Mouse (Mus musculus) heart, embryonic 13.5 days (tissue): ENCODE results near the gene E130218I03Rik. TPM values are rescaled to one million over a fixed set of nuclear protein-coding genes. Genes with fewer than 3 reads are reported as not detected.

Source experiments
- ATAC-seq: fragments of 200-750 bp; cut with Nextera tagmentation; 2 replicates; pipeline ENCODE4 v1.8.0; 2017; ENCODE audit warnings: moderate TSS enrichment; ENCODE audit not compliant: insufficient number of reproducible peaks, low FRiP score, low TSS enrichment; ENCODE audit errors: extremely low read depth
- H3K27ac ChIP-seq: fragments of 300-500 bp; sonication (generic); replicated peaks from 2 replicates; pipeline ENCODE4 v1.5.1; 2015; ENCODE audit warnings: moderate library complexity, mild to moderate bottlenecking, inconsistent platforms
- H3K27me3 ChIP-seq: fragments of 300-500 bp; sonication (generic); replicated peaks from 2 replicates; pipeline ENCODE4 v1.6.1; 2015; ENCODE audit warnings: mild to moderate bottlenecking, inconsistent platforms
- H3K36me3 ChIP-seq: fragments of 300-500 bp; sonication (generic); 2 replicates; pipeline ENCODE4 v1.6.1; 2015; ENCODE audit warnings: mild to moderate bottlenecking, inconsistent platforms
- H3K4me1 ChIP-seq: fragments of 300-500 bp; sonication (generic); 2 replicates; pipeline ENCODE4 v1.6.1; 2015; ENCODE audit warnings: inconsistent platforms
- H3K4me2 ChIP-seq: fragments of 300-500 bp; sonication (generic); 2 replicates; pipeline ENCODE4 v1.6.1; 2015; ENCODE audit warnings: inconsistent platforms, mild to moderate bottlenecking, moderate library complexity
- H3K4me3 ChIP-seq: fragments of 300-500 bp; sonication (generic); 2 replicates; pipeline ENCODE4 v1.5.1; 2015; ENCODE audit warnings: moderate library complexity, mild to moderate bottlenecking, inconsistent platforms
- H3K9ac ChIP-seq: fragments of 300-500 bp; sonication (generic); 2 replicates; pipeline ENCODE4 v1.6.1; 2015; ENCODE audit warnings: inconsistent platforms, mild to moderate bottlenecking, moderate library complexity
- H3K9me3 ChIP-seq: fragments of 300-500 bp; sonication (generic); 2 replicates; pipeline ENCODE4 v1.6.1; 2016; ENCODE audit warnings: inconsistent platforms
- WGBS: fragments of 180-500 bp; shearing (Covaris S2); methylation state at CpG from one replicate; pipeline ENCODE4 v1.1.7; 2015; ENCODE audit warnings: mixed read lengths; 5-methylcytosine and 5-hydroxymethylcytosine counted together
- polyA plus RNA-seq: library from polyadenylated mRNA; unstranded; fragments of >200 nt; fragmentation: Nextera tagmentation; extraction: Ambion mirVana; gene quantifications from 2 replicates; pipeline ENCODE4 v1.2.1, GENCODE M21; 2015

E130218I03Rik gene
- polyA plus RNA-seq, 1 experiment from 2014 or later, result 0.21 TPM

GRCm38 (mm10) chr4:134238279-134238651, 5.2 kb upstream of the E130218I03Rik start, which contains the start of gene Cnksr1:
Gene Cnksr1 (minus strand): TSS chr4:134238399.
- under 1% methylated on average over 18 of the region's 18 CpGs for WGBS
- no peak for ATAC-seq
- Histone ChIP-seq H3K4me3 (peak within 1 kb of the TSS; percentile 52), H3K4me1 (peaks cover 16% of the 10 kb centered on the region), H3K36me3 (no peaks in the 10 kb centered on the region), H3K9me3 (no peaks in the 10 kb centered on the region), H3K4me2 (peak within 1 kb of the TSS; percentile 83), H3K9ac (peak within 1 kb of the TSS; percentile 72), H3K27ac (no peak within 1 kb of the TSS), H3K27me3 (peaks cover 41% of the 10 kb centered on the region)

GRCm38 (mm10) chr4:134238686-134239085, 4.8 kb upstream of the E130218I03Rik start:
- no peaks in the 10 kb centered on the region for H3K36me3 ChIP-seq
- H3K4me3 ChIP-seq, result peak overlapping the region; percentile 52
- H3K27ac ChIP-seq, result no peak overlapping the region
- 11% methylated on average over 10 of the region's 10 CpGs for WGBS
- peaks cover 16% of the 10 kb centered on the region for H3K4me1 ChIP-seq
- ATAC-seq, result no peak
- no peaks in the 10 kb centered on the region for H3K9me3 ChIP-seq
- peak overlapping the region; percentile 72 for H3K9ac ChIP-seq
- H3K4me2 ChIP-seq, result peak overlapping the region; percentile 83
- peaks cover 37% of the 10 kb centered on the region for H3K27me3 ChIP-seq

GRCm38 (mm10) chr4:134245148-134245843, 1.8 kb downstream of the E130218I03Rik start, which contains the start of gene Zfp593:
Gene Zfp593 (minus strand): TSS chr4:134245592.
- no peak within 1 kb of the TSS for H3K27ac ChIP-seq
- under 1% methylated on average over 60 of the region's 60 CpGs for WGBS
- peak; percentile 80 for ATAC-seq
- H3K27me3 ChIP-seq, result peaks cover 44% of the 10 kb centered on the region
- peak within 1 kb of the TSS; percentile 88 for H3K9ac ChIP-seq
- peak within 1 kb of the TSS; percentile 98 for H3K4me2 ChIP-seq
- H3K4me1 ChIP-seq, result peaks cover 27% of the 10 kb centered on the region
- H3K36me3 ChIP-seq, result no peaks in the 10 kb centered on the region
- peak within 1 kb of the TSS; percentile 79 for H3K4me3 ChIP-seq
- H3K9me3 ChIP-seq, result no peaks in the 10 kb centered on the region

GRCm38 (mm10) chr4:134246256-134246655, 2.8 kb downstream of the E130218I03Rik start:
- no peak overlapping the region for H3K27ac ChIP-seq
- H3K9ac ChIP-seq, result no peak overlapping the region
- ATAC-seq, result no peak
- 53% methylated on average over 4 of the region's 4 CpGs for WGBS
- H3K9me3 ChIP-seq, result no peaks in the 10 kb centered on the region
- peaks cover 37% of the 10 kb centered on the region for H3K4me1 ChIP-seq
- H3K36me3 ChIP-seq, result no peaks in the 10 kb centered on the region
- H3K4me2 ChIP-seq, result no peak overlapping the region
- peaks cover 53% of the 10 kb centered on the region for H3K27me3 ChIP-seq
- H3K4me3 ChIP-seq, result no peak overlapping the region

- H3K4me2 ChIP-seq, result peak within 1 kb of the TSS; percentile 98
- peak within 1 kb of the TSS; percentile 88 for H3K9ac ChIP-seq
- no peak within 1 kb of the TSS for H3K27ac ChIP-seq
- no peak for ATAC-seq
- H3K36me3 ChIP-seq, result no peaks in the 10 kb centered on the region
- peak within 1 kb of the TSS; percentile 79 for H3K4me3 ChIP-seq
- peaks cover 42% of the 10 kb centered on the region for H3K4me1 ChIP-seq
- H3K9me3 ChIP-seq, result no peaks in the 10 kb centered on the region
- H3K27me3 ChIP-seq, result peaks cover 59% of the 10 kb centered on the region
- WGBS, result 62% methylated on average over 7 of the region's 7 CpGs
Observed at GRCm38 (mm10) chr4:134246719-134247258, 3.3 kb downstream of the E130218I03Rik start, which contains the start of gene Gm30191. Gene Gm30191 (plus strand): TSS chr4:134246935.

GRCm38 (mm10) chr4:134249651-134250050, 6.2 kb downstream of the E130218I03Rik start:
- peak overlapping the region; percentile 60 for H3K4me3 ChIP-seq
- H3K4me1 ChIP-seq, result peaks cover 62% of the 10 kb centered on the region
- H3K4me2 ChIP-seq, result peak overlapping the region; percentile 96
- no peak overlapping the region for H3K27ac ChIP-seq
- H3K36me3 ChIP-seq, result no peaks in the 10 kb centered on the region
- H3K9me3 ChIP-seq, result no peaks in the 10 kb centered on the region
- no peak for ATAC-seq
- peak overlapping the region; percentile 76 for H3K9ac ChIP-seq
- peaks cover 85% of the 10 kb centered on the region for H3K27me3 ChIP-seq
- under 1% methylated on average over 30 of the region's 30 CpGs for WGBS

- no peaks in the 10 kb centered on the region for H3K36me3 ChIP-seq
- H3K4me3 ChIP-seq, result peak overlapping the region; percentile 60
- peak overlapping the region; percentile 77 for H3K9ac ChIP-seq
- H3K27ac ChIP-seq, result no peak overlapping the region
- no peaks in the 10 kb centered on the region for H3K9me3 ChIP-seq
- peak overlapping the region; percentile 96 for H3K4me2 ChIP-seq
- peaks cover 91% of the 10 kb centered on the region for H3K27me3 ChIP-seq
- WGBS, result 12% methylated on average over 27 of the region's 27 CpGs
- ATAC-seq, result no peak
- peaks cover 65% of the 10 kb centered on the region for H3K4me1 ChIP-seq
Observed at GRCm38 (mm10) chr4:134250116-134250929, 6.9 kb downstream of the E130218I03Rik start.

GRCm38 (mm10) chr4:134250930-134251240, 7.4 kb downstream of the E130218I03Rik start:
- WGBS, result 15% methylated on average over 10 of the region's 10 CpGs
- Histone ChIP-seq H3K27me3 (peaks cover 91% of the 10 kb centered on the region), H3K27ac (no peak overlapping the region), H3K4me1 (peaks cover 67% of the 10 kb centered on the region), H3K4me3 (peak overlapping the region; percentile 60), H3K36me3 (no peaks in the 10 kb centered on the region), H3K4me2 (peak overlapping the region; percentile 96), H3K9me3 (no peaks in the 10 kb centered on the region), H3K9ac (peak overlapping the region; percentile 77)
- ATAC-seq, result no peak

GRCm38 (mm10) chr4:134251241-134252130, 8.0 kb downstream of the E130218I03Rik start:
- Histone ChIP-seq H3K4me1 (peaks cover 72% of the 10 kb centered on the region), H3K36me3 (no peaks in the 10 kb centered on the region), H3K4me2 (peak overlapping the region; percentile 96), H3K9ac (peak overlapping the region; percentile 77), H3K27me3 (peaks cover 86% of the 10 kb centered on the region), H3K27ac (no peak overlapping the region), H3K9me3 (no peaks in the 10 kb centered on the region), H3K4me3 (peak overlapping the region; percentile 60)
- WGBS, result 1% methylated on average over 90 of the region's 91 CpGs
- ATAC-seq, result no peak

GRCm38 (mm10) chr4:134252131-134252910, 8.9 kb downstream of the E130218I03Rik start:
- H3K9me3 ChIP-seq, result no peaks in the 10 kb centered on the region
- H3K4me3 ChIP-seq, result peak overlapping the region; percentile 60
- H3K4me1 ChIP-seq, result peaks cover 81% of the 10 kb centered on the region
- no peak for ATAC-seq
- peak overlapping the region; percentile 77 for H3K9ac ChIP-seq
- H3K36me3 ChIP-seq, result no peaks in the 10 kb centered on the region
- peaks cover 77% of the 10 kb centered on the region for H3K27me3 ChIP-seq
- H3K27ac ChIP-seq, result peak overlapping the region; percentile 58; the same call in 1 of the 2 replicates
- WGBS, result 17% methylated on average over 22 of the region's 22 CpGs
- peak overlapping the region; percentile 96 for H3K4me2 ChIP-seq
